Mouse (Mus musculus) cerebellum, adult 2 months (tissue): ENCODE measurements around the gene Cytip.

Experiments
- CTCF ChIP-seq: fragments of 200-500 bp; IDR thresholded peaks from 2 replicates; pipeline ENCODE4 v1.5.1; 2011; ENCODE audit warnings: low read depth, mild to moderate bottlenecking, control low read depth, low read length, moderate library complexity, borderline replicate concordance; ENCODE audit not compliant: insufficient read depth
- POLR2A ChIP-seq: fragments of 200-500 bp; IDR thresholded peaks from 2 replicates; pipeline ENCODE4 v1.6.1; 2011; ENCODE audit warnings: low read length, control low read depth, borderline replicate concordance; ENCODE audit not compliant: insufficient read depth

GRCm38 (mm10) chr2:58179056-58179455 lies 16.3 kb downstream of the Cytip start:
- TF ChIP-seq CTCF (no peak), POLR2A (no peak)
